9 mouse cellular contexts compared by ENCODE assay signal in genomic region chr2:164036520-164037019, GRCm38 (mm10). TPM values are rescaled to one million over a fixed set of nuclear protein-coding genes. Genes with fewer than 3 reads are reported as not detected.
A peak's percentile ranks its signal among the peaks of the same experiment; 100 is the strongest.
DNase-seq lines count a peak whose midpoint lies in the region; ATAC-seq and TF ChIP-seq lines count a peak whose summit lies in the region.
"Had no signal": no experiment of that assay in that cellular context is flagged by ENCODE, and none has a peak within 500 bp of the region (broad histone marks: within the 10 kb centered on the region; RNA-seq: fewer than 3 reads in every experiment).

No protein-coding gene starts in this region.

- no peaks in the 10 kb centered on the region for H3K9me3 ChIP-seq in lung, embryonic 14.5 days (ENCODE audit: low read depth, low read length)
- H3K9me3 ChIP-seq in limb, embryonic 12.5 days: 0 out of 2 replicates have a peak, but pooled peaks cover 3% of the 10 kb centered on the region

- no peaks in the 10 kb centered on the region for H3K27me3 ChIP-seq in lung, embryonic 14.5 days (ENCODE audit: insufficient read depth, low read length)
- H3K27me3 ChIP-seq in limb, embryonic 12.5 days: no peaks in the 10 kb centered on the region
- no peaks in the 10 kb centered on the region for H3K27me3 ChIP-seq in splenic B cell, adult 2 months (ENCODE audit: control insufficient read depth, insufficient read depth, low read length, poor library complexity, severe bottlenecking)

- DNase-seq in cerebellum, postnatal 14 days: peak; percentile 26 to 41
- DNase-seq in cerebellum, postnatal 36 days: no peak
- DNase-seq in lung, embryonic 14.5 days: peak; percentile 26
- no peak for DNase-seq in lung, adult 2 months
- peak; percentile 23 for DNase-seq in splenic B cell, adult 2 months (ENCODE audit: low read depth, low spot score)
- DNase-seq in right cerebral cortex, postnatal 25 days: no peak
- no peak for DNase-seq in urinary bladder, postnatal 14 days (ENCODE audit: low spot score)
- DNase-seq: lung, adult 18-20 months had no signal

- H3K4me1 ChIP-seq in lung, embryonic 14.5 days (ENCODE audit: insufficient read depth): no peaks in the 10 kb centered on the region
- H3K4me1 ChIP-seq in lung, adult 2 months (ENCODE audit: control insufficient read depth, insufficient read depth, low read length): no peaks in the 10 kb centered on the region
- H3K4me1 ChIP-seq in limb, embryonic 12.5 days (replicated peaks): 0 out of 2 replicates have a peak, but pooled peaks cover 4% of the 10 kb centered on the region

- no peak for TF ChIP-seq POLR2A in lung, adult 2 months (IDR thresholded peaks at IDR 0.05; ENCODE audit: borderline replicate concordance, extremely low read depth, low read depth, low read length)

- no peaks in the 10 kb centered on the region for H3K36me3 ChIP-seq in lung, embryonic 14.5 days (ENCODE audit: insufficient read depth)
- no peaks in the 10 kb centered on the region for H3K36me3 ChIP-seq in limb, embryonic 12.5 days
- H3K36me3 ChIP-seq in splenic B cell, adult 2 months (ENCODE audit: control insufficient read depth, insufficient read depth, low read length, poor library complexity, severe bottlenecking): no peaks in the 10 kb centered on the region

- 46% methylated on average over 10 of the region's 10 CpGs for WGBS in lung, embryonic 14.5 days
- WGBS in lung, adult 2 months: 57% methylated on average over 10 of the region's 10 CpGs
- 45% methylated on average over 10 of the region's 10 CpGs for WGBS in limb, embryonic 12.5 days

- no peak overlapping the region for H3K27ac ChIP-seq in lung, embryonic 14.5 days (ENCODE audit: low read depth)
- H3K27ac ChIP-seq in limb, embryonic 12.5 days: 0 out of 2 replicates have a peak overlapping the region, but pooled peaks have one; percentile 12

- ATAC-seq in lung, embryonic 14.5 days (ENCODE audit: insufficient read depth): no peak
- peak; percentile 85 for ATAC-seq in limb, embryonic 12.5 days (ENCODE audit: insufficient number of reproducible peaks, insufficient read depth, low FRiP score, low TSS enrichment, low read depth)

- H3K4me2 ChIP-seq in lung, embryonic 14.5 days: no peak overlapping the region
- H3K4me2 ChIP-seq in limb, embryonic 12.5 days: no peak overlapping the region

- no peak overlapping the region for H3K9ac ChIP-seq in lung, embryonic 14.5 days
- no peak overlapping the region for H3K9ac ChIP-seq in limb, embryonic 12.5 days (replicated peaks)

- no peak overlapping the region for H3K4me3 ChIP-seq in lung, embryonic 14.5 days (ENCODE audit: low read depth, low read length)
- no peak overlapping the region for H3K4me3 ChIP-seq in lung, adult 2 months (replicated peaks; ENCODE audit: extremely low read depth, low read depth, low read length)
- no peak overlapping the region for H3K4me3 ChIP-seq in limb, embryonic 12.5 days (replicated peaks)

- TF ChIP-seq CTCF in lung, embryonic 14.5 days (IDR thresholded peaks at IDR 0.05; ENCODE audit: low read depth): peak; percentile 33
- no peak for TF ChIP-seq CTCF in lung, adult 2 months (IDR thresholded peaks at IDR 0.05; ENCODE audit: insufficient read depth, low read length)

RNA-seq across cellular contexts. Expression of gene Pabpc1l, which starts 11.3 kb away (rescaled TPM):
- polyA plus RNA-seq in lung, embryonic 14.5 days (2014; fragmentation: Nextera tagmentation; extraction: Ambion mirVana): 1.1 and 1.8 TPM in 2 replicates
- 0.40 and 0.50 TPM in 2 replicates for polyA plus RNA-seq in lung, adult 2 months (2012; rRNA removed)
- polyA plus RNA-seq in limb, embryonic 12.5 days (2016; fragmentation: Nextera tagmentation; extraction: Ambion mirVana): 3.1 and 3.7 TPM in 2 replicates

RNA-seq across cellular contexts. Expression of gene Stk4, which starts 33.6 kb away (rescaled TPM):
- polyA plus RNA-seq in lung, embryonic 14.5 days (2014; fragmentation: Nextera tagmentation; extraction: Ambion mirVana): 30.7 and 33.7 TPM in 2 replicates
- polyA plus RNA-seq in lung, adult 2 months (2012; rRNA removed): 22.0 and 31.3 TPM in 2 replicates
- 28.2 and 29.6 TPM in 2 replicates for polyA plus RNA-seq in limb, embryonic 12.5 days (2016; fragmentation: Nextera tagmentation; extraction: Ambion mirVana)

RNA-seq across cellular contexts. Expression of gene Tomm34, which starts 34.4 kb away (rescaled TPM):
- 54.2 and 54.4 TPM in 2 replicates for polyA plus RNA-seq in lung, embryonic 14.5 days (2014; fragmentation: Nextera tagmentation; extraction: Ambion mirVana)
- polyA plus RNA-seq in lung, adult 2 months (2012; rRNA removed): 43.5 and 48.8 TPM in 2 replicates
- 53.6 and 53.7 TPM in 2 replicates for polyA plus RNA-seq in limb, embryonic 12.5 days (2016; fragmentation: Nextera tagmentation; extraction: Ambion mirVana)

RNA-seq across cellular contexts. Expression of gene Ywhab, which starts 41.8 kb away (rescaled TPM):
- 316 and 319 TPM in 2 replicates for polyA plus RNA-seq in lung, embryonic 14.5 days (2014; fragmentation: Nextera tagmentation; extraction: Ambion mirVana)
- polyA plus RNA-seq in lung, adult 2 months (2012; rRNA removed): 39.4 and 52.8 TPM in 2 replicates
- 315 and 333 TPM in 2 replicates for polyA plus RNA-seq in limb, embryonic 12.5 days (2016; fragmentation: Nextera tagmentation; extraction: Ambion mirVana)

Comparison
In these comparisons a context has a peak if more than half of its experiments do, and no peak if none do; other contexts are left out.
1. DNase-seq: peak in cerebellum, postnatal 14 days (2 of 2), lung, embryonic 14.5 days (single experiment) and splenic B cell, adult 2 months (single experiment); none in cerebellum, postnatal 36 days (0 of 2), lung, adult 2 months (single experiment), right cerebral cortex, postnatal 25 days (single experiment) and urinary bladder, postnatal 14 days (single experiment).